Mouse (Mus musculus): ENCODE measurements at regions not wholly inside any gene's neighbourhood (a gene's known extent, or its start where the extent isn't known, plus 50 kb on each side); places are given as distances from the start of the nearest gene placed in this dataset.

GRCm38 (mm10) chr9:120645776-120646175, 74.5 kb downstream of the Rpl14 start:
- no peak for TF ChIP-seq FLI1 (IDR thresholded peaks at IDR 0.05; ENCODE audit: low read length)
- TF ChIP-seq GATA1 (IDR thresholded peaks at IDR 0.05; ENCODE audit: borderline replicate concordance, low read length): no peak

Data from megakaryocyte, embryonic 14.5 days (primary cell).